Mouse (Mus musculus): ENCODE data around the gene Tnks2.

Gene Tnks2

DNA sequence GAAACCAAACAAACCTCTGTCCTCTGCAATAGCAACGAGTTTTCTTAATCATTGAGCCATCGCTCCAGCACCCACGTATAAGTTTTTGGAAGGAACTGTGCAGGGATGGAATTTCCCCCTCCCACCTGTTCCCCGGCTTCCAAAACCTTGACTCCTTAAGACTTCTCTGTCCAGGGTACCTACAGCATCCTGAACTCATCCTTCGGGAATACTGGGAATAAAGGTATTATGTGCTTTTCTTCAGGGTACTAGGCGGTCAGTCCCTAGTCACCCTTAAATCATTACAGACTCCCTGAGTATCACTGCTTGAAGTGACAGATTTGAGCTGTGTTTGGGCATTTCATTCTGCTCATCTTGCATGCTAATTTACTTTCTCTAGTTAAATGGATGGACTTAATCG lies 69.3 kb downstream of the Tnks2 start:
- DNase-seq, result peak; percentile 31

DNA sequence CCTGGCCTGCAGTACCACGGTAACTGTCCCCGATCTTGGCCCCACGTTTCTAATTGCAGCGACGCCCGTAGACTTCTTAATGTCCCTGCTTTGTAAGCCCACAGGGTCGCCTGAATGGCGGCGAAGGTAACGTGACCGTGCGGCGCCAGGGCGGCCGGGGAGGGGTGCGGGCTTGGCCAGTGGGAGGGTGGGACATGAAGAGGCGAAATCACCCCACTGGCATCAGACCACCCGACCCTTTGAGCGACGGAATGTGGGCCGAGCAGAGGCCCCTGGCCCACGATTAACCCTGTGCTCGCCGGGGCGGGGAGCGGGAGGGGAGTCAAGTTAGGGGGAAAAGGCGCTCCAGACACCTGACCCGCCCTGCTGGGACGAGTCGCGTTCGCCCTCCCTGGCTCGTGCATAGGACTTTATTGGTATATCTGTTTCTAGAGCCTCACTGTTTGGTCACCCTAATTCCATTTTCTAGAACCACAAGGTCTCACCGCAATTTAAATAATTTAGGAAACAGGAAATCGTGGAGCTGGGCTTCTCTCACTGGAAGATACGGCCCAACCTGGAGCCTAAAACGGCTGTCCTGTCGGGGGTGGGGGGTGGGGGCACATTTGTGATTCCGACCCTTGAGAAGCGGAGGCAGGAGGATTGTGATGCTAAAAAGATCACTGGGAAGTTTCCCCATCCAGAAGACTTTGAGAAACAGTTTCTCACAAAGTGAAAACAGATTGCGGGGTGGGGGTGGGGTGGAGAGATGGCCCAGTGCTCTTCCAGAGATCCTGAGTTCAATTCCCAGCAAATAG lies 70.4 kb downstream of the Tnks2 start:
- DNase-seq, result peak; percentile 94

DNA sequence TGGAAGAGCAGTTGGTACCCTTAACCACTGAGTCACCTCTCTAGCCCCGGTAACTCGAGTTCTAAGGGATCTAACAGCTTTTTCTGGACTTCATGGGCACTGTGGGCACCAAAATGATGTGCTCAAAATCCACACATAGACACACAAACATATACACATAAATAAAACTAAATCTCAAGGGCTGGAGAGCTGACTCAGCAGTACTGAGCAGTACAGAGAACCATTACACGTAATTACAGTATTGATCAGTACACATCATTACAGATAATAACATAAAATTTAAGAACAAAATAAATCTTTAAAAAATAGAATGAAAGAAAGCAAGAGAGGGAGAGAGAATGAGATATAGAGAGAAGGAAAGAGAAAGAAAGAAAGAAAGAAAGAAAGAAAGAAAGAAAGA lies 75.1 kb downstream of the Tnks2 start:
- DNase-seq, result no peak

DNA sequence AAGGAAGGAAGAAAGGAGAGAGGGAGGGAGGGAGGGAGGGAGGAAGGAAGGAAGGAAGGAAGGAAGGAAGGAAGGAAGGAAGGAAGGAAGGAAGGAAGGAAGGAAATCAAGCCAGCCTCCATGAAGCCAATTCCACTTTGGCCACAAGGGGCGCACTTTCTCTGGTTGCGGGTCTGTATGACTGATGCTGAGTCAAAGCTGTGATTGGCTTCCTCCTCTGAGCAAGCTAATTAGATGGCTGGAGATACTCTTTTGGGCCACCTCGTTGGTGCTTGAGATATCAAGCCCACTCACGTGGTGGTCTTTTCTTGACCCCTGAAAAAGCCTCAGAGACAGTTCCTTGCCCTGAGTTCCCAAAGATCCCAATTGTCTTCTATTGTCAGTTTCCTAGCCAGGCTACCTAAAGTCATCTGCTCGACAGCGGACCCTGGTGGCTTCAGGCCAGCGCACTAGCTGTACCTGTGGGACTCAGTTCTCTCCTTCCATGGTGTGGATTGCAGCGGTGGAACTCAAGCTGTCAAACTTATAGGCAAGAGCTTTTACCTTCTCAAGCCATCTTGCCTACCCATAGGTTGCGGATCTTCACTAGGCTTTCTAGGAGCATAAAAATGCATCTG lies 75.8 kb downstream of the Tnks2 start:
- peak; percentile 87 for DNase-seq

DNA sequence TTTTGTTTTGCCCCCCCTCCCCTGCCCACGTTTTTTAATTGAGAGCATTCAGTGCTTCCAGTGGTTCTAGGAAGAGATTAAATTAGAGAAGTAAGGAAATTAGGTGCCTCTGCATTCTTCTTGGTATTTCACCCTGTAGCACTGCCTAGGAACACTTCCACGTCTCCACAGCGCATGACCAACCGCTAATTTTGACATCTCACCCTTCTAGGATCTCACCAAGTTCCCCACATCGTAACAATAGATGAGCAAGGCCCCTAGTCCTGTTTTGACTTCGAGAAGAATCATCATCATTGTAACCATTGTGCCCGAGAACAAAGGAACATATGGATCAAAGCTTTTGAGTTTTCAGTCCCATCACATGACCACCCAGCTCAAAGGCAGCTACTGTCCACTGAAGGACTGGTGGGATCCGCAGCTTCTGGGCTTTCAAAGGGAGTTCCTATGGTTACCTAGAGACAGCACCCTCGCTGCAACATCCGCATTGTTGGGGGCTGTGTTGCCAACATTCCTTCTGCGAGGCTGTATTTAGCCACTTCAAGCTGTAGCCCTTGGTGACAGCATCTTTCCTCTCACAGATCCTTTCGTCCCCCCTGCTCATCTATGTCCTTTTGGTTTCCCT lies 76.5 kb downstream of the Tnks2 start:
- peak; percentile 79 for DNase-seq

DNA sequence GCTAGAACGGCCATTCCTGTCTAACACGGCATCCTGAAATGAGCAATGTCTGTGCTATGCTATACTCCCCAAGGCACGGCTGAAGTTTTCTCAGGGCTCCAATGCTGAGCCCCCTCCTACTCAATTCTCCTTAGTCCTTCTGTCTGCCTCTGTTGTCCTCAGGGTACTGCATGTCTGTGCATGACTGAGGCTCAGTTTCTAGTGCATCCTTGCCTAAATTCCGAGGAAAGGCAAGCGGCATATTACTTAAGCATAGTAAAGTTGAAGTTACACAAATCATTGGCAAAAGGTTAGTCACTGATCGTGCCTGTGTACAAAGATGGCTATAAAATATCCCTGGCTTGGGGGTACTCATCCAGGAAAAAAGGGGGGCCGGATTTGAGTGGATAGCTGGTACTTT lies 79.0 kb downstream of the Tnks2 start:
- peak; percentile 28 for DNase-seq

DNA sequence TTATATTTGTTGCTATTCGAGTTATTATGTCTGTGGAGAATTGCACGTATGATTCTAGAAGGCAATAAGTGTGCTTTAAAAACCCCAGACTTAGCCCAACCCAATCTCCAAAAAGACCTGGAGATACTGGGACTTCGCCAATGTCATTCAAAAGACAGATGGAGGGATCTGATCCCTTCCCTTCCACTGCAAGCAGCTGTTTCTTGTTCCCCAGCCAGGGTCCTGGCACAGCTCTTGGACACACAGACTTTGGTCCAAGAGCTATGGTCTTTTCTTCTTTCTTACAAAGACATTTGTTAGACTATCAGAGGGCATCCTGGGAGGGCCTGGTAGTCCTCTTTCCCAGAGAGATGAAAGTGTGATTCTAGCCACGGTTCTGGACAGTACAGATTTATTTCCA lies 82.2 kb downstream of the Tnks2 start:
- no peak for DNase-seq

DNA sequence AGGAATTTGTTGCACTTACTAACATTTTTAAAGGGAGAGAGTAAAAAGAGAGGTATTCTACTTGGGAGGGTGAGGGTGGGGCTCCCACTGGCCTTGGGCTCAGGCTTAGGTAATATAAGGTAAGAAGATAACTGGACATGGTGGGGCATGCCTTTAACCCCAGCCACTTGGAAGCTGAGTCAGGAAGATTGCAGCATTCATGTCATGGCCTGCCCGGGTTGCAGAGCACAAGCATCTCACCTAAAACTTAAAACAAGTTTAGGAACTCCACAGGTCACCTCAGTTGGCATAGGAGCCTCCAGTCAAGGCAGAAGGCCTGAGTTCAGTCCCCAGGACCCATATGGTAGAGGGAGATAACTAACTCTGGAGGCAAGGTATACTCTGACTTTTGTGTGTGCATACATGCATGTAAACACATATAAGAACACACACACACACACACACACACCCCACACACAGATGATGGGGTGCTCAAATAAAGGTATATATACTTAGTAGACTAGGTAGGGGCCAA lies 82.9 kb downstream of the Tnks2 start:
- no peak for DNase-seq

DNA sequence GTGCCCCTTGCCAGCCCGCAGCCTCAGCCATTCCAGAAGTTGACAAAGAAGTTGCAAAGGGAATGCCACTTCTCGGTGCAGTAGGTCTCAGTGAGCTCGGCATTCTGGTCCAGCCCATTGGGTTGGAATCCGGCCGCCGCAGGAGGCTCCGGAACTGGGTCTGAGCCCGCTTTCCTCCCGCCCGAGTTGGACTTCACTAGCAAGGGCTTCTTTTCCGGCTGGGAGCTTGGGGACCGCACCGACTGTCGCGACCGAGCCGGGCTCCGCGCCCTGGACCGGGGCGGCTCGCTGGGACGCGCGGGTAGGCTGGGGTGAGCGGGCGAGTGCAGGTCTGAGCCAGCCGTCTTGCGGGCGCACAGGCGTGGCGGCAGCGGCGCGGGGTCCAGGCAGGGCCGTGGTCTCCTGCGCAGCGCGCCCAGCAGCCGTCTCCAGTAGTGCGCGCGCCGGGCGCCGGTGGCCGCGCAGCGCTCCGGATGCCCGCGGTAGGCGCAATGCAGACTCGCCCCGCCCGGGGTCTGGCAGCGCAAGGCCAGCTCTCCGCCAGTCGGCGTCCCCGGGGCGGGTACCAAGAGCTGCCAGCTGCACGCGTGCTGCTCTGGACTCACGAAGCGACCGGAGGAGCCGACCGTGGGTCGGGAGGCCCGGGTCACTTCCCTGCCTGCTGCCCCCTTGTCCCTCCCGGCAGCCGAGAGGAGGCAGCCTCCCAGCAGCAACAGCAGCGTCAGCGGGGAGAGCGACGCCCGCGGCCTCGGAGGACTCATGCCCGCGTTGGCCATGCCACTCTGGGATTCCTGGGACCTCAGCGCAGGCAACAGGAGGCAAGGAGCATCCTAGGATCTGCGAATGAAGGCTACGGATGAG lies 84.6 kb downstream of the Tnks2 start:
- DNase-seq, result peak; percentile 98

DNA sequence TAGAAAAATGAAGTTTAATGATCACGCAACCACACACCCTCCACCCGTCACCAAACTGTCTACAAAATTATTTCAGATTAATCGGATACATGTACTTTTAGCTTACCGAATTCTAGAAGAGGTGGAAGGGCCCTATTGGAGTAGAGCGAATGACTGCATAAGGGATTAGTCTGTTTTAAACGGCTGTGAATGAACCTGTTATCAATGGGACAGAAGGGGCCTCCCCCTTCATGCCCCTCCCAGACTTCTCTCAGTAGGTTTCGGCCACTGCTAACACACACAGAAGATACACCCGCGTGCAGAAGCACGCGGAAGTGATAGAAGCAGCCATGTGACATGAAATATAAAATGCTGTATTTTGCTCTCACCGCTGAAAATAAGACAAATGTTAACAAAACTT lies 85.4 kb downstream of the Tnks2 start, which contains the start of gene Fgfbp3:
Gene Fgfbp3 (minus strand): TSS at position 150 of the 400 bp plus-strand sequence.
- DNase-seq, result no peak

DNA sequence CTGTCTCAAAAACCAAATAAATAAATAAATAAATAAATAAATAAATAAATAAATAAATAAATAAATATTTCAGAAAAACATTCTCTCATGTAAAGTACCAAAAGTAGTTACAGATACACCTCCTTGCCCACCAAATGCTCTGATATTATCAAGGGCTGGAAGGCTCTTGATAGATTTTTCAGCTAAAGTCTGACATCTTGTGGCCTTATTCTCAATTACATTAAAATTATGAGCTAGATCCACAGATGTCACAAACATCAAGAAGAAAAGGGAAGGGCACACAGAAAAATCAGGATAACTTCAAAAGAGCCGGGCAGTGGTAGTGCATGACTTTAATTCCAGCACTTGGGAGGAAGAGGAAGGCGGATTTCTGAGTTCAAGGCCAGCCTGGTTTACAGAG lies 88.0 kb downstream of the Tnks2 start:
- no peak for DNase-seq

DNA sequence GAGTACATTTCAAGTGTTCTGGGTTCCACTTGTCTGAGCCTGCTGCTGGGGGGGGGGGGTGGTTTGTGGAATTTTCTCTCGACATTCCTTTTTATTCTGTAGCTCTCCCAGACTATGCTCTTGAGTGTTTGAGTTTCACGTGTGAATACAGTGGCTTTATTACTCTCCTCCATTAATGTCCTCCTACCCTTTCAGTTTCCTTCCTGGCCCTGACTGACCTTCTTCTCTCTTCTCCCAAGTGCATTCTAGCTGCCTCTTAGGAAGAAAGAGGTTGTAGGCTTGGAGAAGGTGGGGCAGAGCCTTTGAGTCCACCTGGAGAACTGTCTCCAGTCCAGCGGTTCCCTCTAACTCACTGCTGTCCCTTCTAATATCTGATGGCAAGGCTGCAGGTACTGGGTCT lies 88.9 kb downstream of the Tnks2 start:
- no peak for DNase-seq

DNA sequence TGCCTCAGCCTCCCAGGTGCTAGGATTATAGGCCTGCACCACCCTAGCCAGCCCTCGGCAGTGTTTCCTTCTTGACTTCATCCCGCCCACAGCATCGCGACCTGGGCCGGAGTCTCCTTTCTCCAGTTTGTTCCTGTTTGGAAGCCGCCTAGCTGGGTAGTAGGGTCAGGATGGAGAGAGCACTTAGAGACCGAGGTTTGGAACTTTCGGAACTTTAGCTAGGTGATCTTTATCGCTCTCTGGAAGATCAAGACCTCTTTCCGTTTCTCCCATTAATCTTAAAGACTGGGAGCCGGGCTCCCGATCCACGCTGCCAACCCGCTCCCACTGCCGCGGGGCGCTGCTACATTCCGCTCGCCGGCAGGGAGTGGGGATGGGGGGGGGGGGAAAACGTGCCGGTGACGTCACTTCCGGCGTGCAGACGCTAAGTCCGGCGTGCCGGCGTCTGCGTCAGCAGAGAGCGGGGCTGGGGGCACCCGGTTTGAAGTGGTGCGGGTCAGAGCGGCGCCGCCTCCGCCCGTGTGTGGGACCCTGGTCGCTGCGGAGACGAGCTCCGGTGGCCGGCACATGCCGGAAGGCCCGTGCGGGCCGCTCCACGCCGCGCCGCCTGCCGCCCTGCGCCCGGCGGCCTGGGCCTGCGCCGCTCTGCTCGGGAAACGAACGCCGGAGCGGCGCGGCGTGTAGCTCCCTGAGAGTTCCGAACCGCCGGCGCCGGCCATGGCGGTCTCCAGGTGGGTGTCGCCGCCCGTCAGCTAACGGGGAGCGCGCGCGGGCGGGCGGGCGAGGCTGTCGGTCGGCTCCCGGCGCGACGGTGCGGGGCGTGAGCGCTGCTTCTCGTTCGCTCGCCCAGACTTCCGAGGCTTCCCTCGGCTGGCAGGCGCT lies 91.9 kb downstream of the Tnks2 start, which contains the start of gene Btaf1:
Gene Btaf1 (plus strand): TSS at position 409 of the 882 bp plus-strand sequence.
- DNase-seq, result peak; percentile 99

DNA sequence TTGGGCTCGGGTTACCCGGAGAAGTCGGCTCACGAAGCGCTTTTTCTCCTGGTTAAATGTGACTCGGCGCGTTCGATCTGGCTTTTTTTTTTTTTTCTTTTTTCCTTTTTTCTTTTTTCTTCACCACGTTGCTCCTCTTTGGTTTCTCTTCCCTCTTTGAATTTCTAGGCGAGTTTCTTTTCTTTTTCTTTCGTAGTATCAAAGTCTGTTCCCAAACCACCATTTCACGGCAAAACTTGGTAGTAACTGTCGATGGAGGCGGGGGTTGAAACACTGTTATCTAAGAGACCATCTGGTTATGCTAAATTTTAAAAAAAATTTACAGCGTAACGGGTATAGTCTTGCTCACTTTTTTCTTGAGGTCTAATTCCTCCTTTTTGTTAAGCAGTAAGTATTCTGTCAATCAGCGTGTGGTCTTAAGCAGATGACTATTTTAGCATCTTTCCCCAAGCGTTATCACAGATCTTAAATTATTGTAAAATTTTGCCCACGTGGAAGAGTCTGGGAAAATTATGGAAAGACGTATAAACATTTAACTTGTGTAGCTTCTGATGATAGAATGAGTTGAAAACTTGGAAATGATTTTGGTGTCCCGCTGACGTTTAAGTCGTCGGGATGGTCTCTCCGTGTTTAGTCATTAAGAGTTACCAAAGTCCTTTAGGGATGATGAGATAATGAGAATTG lies 92.7 kb downstream of the Tnks2 start:
- DNase-seq, result no peak

DNA sequence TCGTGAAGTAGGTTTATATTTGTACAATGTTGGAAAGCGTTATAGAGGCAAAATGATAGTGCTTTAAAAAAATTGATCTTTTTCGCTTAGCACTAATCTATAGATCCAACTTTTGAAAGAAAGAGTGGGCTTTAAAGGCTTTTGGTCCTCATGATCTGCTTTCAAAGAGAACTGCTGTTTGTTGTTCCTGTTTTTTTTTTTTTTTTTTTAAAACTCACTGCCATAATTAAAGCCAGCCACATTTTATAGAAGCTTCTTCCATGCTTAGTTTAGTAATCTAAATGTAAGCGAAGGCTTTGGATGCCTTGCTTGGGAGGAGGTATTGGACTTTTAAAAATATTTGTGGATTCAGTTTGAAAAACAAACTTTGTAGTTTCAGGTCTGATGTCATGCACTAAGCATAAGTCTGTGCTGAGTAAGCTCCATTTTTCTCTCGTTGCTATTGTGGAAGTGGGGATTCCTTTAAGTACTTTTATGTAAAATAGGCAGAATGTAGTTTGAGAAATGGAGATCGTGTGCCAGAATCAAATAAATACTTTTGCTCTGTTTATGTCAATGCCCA lies 93.8 kb downstream of the Tnks2 start:
- DNase-seq, result no peak

DNA sequence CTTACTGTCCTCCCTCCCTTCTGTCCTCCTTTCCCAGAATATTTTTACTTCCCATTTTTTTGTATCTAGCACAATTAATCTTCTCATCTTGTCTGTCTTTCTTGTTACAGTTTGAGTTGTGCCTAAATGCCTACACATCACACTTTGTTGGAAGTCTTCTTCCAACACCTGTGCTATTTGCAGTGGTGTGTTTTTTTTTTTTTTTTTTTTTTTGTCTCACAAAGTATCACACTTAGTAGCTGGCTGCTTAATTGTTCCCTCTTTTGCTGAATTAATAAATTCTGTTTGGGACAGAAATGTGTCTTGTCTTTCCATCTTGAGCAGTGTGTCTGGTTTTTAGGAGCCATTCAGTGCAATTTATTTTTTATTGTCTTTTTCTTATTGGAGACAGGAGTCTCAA lies 95.8 kb downstream of the Tnks2 start:
- DNase-seq, result no peak

DNA sequence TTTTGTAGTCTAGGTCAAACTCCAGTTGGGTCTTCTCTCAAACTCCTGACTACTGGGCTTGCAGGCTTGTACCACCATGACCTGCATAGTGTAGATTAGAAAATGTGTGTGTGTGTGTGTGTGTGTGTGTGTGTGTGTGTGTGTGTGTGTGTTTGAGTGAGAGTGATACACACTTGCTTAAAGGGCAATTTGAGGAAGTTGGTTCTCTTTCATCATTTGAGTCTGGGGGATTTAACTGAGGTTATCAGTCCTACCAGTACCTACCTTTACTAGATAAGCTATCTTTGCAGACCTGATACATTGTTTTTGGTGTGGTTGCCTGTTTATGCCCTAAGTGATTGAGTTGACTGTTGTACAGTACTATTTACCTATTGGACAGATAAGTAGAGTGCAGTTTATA lies 98.1 kb downstream of the Tnks2 start:
- DNase-seq, result no peak

DNA sequence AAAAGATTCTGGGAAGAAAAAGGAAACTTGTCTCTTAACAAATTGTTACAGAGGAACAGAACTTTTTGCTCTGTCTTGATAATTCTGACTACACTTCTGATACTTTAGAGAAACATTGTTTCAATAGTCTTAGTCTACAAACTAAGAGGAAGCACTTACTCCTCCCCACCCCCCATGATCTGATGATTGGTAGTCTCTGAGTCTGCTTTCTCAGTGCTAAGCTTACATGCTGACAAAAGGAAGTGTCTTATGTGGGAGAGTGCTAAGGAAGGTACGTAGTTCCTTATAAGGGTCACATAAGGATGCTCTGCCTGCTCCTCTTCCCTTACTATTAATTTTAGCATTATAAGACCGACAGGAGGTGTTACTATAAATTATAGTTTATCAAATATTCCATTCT lies 98.6 kb downstream of the Tnks2 start:
- no peak for DNase-seq

DNA sequence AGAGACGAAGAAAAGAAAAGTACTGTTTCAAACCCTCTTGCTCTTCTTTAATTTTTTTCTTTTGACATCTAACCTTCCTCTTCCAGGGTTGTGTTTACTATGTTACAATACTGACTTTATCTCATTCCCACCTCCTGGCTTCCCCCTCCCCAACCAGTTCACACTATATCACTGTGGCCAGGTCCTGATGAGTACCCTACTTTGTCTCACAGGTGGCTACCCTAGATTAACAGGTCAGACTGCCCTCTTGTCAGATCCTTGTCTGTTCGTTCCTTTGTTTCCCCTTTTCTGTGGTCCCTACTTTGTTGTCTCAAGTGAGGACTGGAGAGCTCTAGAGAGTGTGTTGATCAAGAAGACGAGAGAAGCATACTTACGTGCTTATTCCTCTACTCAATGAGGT lies 102.3 kb downstream of the Tnks2 start:
- DNase-seq, result no peak

DNA sequence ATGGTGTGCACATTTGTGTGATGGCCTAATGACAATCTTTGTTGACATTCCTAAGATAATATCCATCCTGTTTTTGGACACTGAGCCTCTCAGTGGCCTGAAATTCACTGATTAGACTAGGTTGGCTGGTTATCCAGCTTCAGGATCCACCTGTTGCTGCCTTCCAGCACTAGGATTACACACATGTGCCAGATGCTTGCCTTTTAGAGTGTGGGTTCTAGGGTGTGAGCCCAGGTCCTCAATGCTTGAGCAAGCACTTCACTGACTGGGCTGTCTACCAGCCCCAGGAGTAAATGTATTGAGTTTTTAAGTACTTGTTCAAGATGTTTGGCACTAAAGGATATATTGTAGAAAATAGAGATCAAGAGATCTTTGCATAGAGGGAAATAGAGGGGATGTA lies 104.0 kb downstream of the Tnks2 start:
- DNase-seq, result no peak

DNA sequence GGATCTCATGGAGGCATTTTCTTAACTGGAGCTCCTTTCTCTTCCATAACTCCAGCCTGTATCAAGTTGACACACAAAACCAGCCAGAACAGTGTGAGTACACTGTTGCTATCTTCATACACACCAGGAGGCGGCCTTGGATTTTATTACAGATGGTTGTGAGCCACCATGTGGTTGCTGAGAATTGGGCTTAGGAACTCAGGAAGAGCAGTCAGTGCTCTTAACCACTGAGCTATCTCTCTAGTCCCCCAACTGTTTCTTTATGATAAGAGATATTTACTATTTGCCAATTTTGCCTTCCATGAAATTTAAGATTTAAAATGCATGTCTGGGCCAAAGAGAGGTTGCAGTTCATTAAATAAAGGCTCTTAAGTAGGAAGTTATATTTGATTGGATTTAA lies 106.0 kb downstream of the Tnks2 start:
- no peak for DNase-seq

Data from heart, adult 11 months (tissue).